Mouse (Mus musculus) frontal cortex, adult (tissue): ENCODE measurements around the gene Rasa3.

ENCODE experiments used
- ATAC-seq: cut with Nextera tagmentation; 2 replicates; pipeline ENCODE4 v1.9.2; 2017; ENCODE audit warnings: mild to moderate bottlenecking, moderate library complexity, mixed read lengths; ENCODE audit not compliant: low TSS enrichment

The Rasa3 gene

GRCm38 (mm10) chr8:13677413-13677883 is at the start of gene Rasa3:
Rasa3 (minus strand) TSS chr8:13677603.
- ATAC-seq: peak; percentile 84

- no peak for ATAC-seq
Measured at GRCm38 (mm10) chr8:13725722-13726121, 48.3 kb upstream of the Rasa3 start.

DNA sequence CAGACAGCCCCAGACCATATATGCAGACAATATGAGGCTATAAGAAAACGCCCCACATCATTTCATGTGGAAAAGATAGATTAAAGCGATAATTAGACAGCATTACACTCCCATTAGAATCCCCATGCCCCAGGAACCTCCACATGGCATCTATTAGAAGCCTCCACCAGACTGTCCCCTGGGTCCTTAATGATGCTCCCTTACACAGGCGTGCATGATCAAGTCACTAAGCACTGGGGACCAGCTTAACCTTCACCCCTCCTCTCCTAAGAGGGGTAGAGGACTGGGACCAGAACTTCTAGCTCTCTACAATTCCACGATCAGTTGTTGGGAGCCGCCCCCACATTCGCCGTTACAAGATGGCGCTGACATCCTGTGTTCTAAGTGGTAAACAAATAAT is 41.6 kb upstream of the Rasa3 start:
- ATAC-seq: no peak

- ATAC-seq: no peak
Measured at GRCm38 (mm10) chr8:13708514-13708913, 31.1 kb upstream of the Rasa3 start.

- no peak for ATAC-seq
Measured at GRCm38 (mm10) chr8:13706918-13707317, 29.5 kb upstream of the Rasa3 start.

DNA sequence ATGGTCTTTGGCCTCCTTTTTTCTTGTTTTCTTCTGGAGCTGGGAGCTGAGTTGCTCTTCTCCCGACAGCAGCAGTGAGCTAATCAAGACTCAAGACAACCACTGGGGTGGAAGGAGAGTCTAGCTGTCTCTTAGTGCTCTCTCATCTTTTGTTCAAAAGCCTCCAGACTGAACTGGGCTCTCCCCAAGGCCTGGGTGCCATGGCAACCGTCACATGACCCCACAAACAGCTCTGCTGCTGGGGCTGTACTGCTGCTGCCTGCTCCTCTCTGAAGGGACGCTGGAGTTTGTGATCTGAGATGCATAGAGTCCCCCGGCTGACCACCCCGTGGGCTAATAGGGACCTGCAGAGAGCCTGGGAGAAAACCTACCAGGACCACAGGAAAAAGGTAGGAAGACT is 28.3 kb upstream of the Rasa3 start, which contains the start of gene Cfap97d2:
Gene Cfap97d2 (plus strand): TSS at position 222 of the 400 bp plus-strand sequence.
- ATAC-seq: peak; percentile 97

DNA sequence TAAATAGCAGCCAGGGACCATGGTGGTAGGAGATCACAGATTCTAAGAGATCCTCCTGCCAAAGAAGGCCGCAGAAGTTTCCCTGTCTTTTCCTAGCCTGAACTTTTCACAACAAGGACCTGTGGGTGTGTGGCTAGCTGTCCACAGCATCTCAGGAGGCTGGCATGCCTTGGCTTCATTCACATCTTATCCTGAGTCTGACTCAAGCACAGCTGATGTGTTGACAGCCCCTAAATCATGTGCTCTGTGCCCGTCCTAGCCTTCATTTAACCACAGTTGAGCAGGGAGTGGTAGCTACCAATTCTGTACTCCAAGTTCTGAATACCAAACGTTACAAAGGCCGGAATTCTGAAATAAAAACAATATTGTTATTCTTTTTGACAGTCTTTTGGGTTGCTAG is 26.9 kb upstream of the Rasa3 start:
- ATAC-seq: no peak

DNA sequence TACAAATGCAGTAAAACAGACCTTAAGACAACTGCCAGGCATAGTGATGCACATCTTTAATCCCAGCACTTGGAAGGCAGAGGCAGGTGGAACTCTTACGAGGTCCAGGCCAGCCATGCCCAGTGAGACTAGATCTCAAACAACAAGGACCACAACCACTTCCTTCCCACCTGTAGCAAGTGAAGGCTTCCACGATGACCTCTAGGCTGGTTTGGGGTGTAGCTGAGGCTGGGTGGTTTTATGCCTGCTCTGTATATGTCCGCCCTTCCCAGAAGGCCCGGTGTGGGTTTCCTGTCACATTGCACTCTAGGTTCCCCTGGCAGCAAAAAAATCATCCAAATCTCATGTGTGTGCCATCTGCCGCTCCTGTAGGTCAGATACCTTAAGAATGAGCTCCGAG is 26.4 kb upstream of the Rasa3 start:
- no peak for ATAC-seq

DNA sequence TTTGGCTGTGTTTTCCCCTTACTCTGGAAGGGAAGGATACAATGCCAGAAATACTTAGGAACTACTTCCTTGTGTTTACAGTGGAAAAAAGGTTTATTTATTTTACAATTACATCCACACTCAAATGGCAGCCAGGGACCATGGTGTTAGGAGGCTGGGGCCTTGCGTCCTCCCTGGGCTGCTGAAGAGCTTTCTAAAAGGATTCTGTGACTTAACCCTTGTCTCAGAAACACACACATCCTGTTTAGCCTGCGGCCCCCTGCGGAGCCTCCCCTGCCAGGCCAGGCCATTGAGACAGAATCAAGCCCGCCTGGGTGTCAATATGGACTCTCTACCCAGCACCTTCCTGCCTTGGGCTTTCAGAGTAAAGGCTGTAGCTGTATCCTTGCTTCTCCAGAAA is 25.4 kb upstream of the Rasa3 start:
- no peak for ATAC-seq

DNA sequence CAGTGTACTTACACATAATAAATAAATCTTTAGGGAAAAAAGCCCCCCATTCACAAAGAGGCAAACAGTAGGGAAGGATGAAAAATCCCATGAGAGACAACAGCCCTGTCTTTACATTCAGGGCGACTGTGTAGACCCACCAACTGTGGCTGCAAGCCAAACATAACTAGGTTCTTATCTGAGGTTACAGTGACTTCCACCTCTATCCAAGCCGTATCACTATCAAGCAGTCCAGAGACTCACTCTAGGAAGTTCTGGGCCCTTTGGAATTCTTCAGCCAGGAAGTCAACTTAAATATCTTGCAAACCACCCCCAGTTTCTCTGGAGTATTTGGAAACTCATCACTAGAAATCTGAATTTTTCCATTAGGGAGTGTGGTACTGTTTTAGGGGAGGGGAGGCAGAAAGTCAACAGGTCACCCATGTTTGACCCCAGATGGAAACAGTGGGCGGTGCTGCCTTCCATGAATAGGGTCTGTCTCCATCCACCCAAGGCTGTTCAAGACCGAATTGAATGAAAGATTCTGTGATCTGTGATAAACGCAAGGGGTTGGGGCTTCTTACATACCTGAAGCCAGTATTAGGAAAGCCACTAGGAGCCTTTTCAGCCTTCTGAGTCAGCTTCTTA is 22.0 kb upstream of the Rasa3 start:
- ATAC-seq: no peak

- no peak for ATAC-seq
Measured at GRCm38 (mm10) chr8:13698281-13698680, 20.9 kb upstream of the Rasa3 start.

- no peak for ATAC-seq
Measured at GRCm38 (mm10) chr8:13697681-13698080, 20.3 kb upstream of the Rasa3 start.

- ATAC-seq: no peak
Measured at GRCm38 (mm10) chr8:13697196-13697595, 19.8 kb upstream of the Rasa3 start.

GRCm38 (mm10) chr8:13696157-13696556 is 18.8 kb upstream of the Rasa3 start:
- ATAC-seq: no peak

DNA sequence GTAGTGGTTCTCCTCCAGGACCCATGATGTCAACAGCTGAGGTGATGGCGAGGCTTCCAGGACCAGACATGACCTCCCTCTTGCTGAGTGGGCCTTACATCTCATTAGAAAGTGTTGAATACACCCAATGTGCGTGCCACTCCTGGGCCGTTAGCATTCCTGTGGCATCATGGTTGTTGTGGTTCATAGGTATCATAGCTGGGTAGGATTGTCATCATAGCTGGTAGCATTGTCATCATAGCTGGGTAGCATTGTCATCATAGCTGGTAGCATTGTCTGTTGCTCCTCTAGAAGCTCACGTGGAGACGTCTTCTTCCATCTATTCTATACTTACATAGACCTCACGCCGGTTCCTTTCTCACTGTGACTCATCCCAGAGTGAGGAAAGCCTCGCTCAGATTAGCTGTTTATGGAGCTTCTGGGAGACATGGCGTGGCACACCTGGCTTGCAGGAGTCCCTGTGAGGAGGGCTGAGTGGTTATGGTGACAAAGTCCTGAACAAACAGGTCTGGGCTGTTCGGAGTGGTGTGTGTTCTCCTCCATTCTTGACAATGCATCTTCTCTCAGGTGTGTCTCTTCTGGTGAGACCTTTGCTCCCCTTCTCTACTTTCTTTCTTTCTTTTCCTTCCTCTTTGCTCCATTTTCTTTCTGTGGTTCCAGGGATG is 17.9 kb upstream of the Rasa3 start:
- peak; percentile 19; the same call in 1 of the 2 replicates for ATAC-seq

DNA sequence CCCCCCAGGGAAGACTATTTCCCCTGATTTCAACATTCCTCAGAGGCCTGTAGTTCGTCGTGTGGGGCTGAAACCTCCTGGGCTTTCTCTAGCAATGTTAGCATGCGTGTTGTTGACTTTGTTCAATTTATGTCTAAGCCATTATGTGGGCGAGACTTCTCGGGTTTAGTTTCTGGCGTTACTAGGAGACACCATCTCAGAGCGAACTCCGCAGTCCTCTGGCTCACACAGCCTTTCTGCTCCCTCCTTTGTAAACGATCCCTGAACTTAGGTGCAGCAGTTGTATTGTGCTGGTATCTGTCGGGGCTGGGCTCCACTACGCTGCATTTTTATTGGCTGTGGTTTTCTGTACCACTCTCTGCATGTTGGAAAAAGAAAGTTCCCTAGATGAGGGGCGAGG is 17.3 kb upstream of the Rasa3 start:
- 0 out of 2 replicates have a peak, but pooled peaks have one; percentile 20 for ATAC-seq

GRCm38 (mm10) chr8:13692302-13693066 is 15.1 kb upstream of the Rasa3 start:
- ATAC-seq: no peak

GRCm38 (mm10) chr8:13689331-13689730 is 11.9 kb upstream of the Rasa3 start:
- ATAC-seq: no peak

DNA sequence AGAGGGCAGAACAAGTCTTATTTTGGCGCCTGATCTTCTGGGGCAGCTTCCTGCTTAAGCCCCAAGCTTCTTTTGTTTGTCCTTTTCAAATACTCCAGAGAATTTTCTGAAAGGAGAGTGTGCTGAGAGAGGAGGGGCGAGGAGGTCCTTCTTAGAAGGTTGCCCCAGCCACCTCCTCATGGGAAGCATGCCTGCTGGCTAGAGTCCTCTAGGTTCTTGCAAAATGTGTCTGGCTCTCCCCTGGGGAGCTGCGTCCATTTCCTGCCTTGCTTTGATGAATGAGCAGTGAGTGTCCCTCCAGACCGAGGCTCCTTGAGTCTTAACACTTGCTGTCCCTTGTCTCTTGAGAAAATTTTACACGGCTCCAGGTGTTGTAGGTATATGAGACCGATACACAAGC is 11.1 kb upstream of the Rasa3 start:
- ATAC-seq: peak; percentile 31; the same call in 1 of the 2 replicates

DNA sequence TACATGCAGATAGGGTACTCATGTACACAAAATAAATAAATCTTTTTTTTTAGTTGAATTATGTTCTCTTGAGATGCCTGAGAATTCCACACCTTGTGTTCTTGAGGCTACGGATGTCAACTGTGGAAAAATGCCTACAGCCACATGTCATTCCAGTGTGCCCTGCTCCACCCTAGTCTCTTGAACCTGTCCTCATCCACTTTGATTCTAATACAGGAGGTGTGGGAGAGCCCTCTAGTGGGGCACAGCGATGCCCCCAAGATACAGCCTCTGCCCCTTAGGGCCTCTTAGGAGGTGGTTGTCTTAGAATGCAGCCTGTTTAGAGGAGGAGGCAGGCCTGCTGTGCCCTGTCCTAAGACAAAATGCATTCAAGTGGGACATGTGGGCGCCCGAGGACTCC is 10.5 kb upstream of the Rasa3 start:
- no peak for ATAC-seq

DNA sequence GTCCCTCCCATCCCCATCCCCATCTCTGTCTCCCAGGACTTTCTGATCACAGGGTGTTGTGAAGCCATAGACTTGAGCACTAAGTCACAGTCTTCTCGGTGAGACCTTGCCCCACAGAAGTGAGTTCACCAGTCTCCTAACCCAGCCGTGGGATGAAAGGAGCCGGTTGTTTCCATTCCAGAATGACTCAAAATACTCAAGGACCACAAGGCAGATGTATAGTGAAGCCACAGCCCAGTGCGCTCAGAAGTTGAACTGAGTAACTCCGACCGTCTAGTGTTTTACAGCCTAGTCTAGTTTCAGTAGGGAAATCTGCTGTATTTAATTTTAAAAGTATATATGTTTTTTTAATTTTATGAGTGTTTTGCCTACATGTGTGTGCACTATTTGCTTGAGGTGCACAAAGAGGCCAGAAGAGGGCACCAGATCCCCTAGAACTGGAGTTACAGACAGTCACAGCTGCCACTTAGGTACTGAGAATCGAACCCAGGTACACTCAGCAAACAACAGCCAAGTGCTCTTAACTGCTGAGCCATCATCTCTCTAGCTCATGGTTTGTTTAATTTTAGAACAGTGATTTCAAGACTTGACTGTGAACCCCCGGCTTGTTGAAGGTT is 9.8 kb upstream of the Rasa3 start:
- ATAC-seq: no peak

DNA sequence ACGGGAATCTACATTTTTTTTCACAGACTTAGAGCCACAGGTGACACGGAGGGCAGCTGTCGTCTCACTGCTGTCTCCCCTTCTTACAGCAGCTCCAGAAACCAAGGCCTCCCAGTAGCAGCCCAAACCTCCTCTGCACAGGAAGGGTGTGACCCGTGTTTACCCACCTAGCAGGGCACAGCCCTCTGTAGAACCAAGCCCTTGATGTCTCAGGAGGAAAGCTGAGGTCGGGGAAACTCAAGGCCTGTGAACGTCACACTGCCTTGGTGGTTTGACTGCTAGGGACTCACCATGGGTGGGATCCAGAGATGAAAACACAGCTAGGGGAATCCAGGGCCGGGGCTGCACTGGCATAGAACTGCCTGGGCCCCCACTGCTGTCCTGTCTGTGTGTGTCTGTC is 9.0 kb upstream of the Rasa3 start:
- no peak for ATAC-seq
